Mouse (Mus musculus) intestine, embryonic 16.5 days (tissue): ENCODE data around the gene Unc119b. TPM values are rescaled to one million over a fixed set of nuclear protein-coding genes. Genes with fewer than 3 reads are reported as not detected.

ENCODE experiments used
- ATAC-seq: fragments of 200-750 bp; cut with Nextera tagmentation; 2 replicates; pipeline ENCODE4 v1.8.0; 2017; ENCODE audit warnings: moderate TSS enrichment, moderate library complexity
- H3K27ac ChIP-seq: fragments of 300-500 bp; sonication (generic); 2 replicates; pipeline ENCODE4 v1.5.1; 2014; ENCODE audit warnings: mild to moderate bottlenecking, low read length
- H3K27me3 ChIP-seq: fragments of 300-500 bp; sonication (generic); replicated peaks from 2 replicates; pipeline ENCODE4 v1.6.1; 2014; ENCODE audit warnings: low read length, control low read depth, mixed read lengths; ENCODE audit not compliant: control insufficient read depth, insufficient read depth
- H3K36me3 ChIP-seq: fragments of 300-500 bp; sonication (generic); 2 replicates; pipeline ENCODE4 v1.6.1; 2014; ENCODE audit warnings: low read length, control low read depth; ENCODE audit not compliant: control insufficient read depth, insufficient read depth
- H3K4me1 ChIP-seq: fragments of 300-500 bp; sonication (generic); 2 replicates; pipeline ENCODE4 v1.6.1; 2014; ENCODE audit warnings: low read length, control low read depth, mixed read lengths; ENCODE audit not compliant: control insufficient read depth, insufficient read depth
- H3K4me2 ChIP-seq: fragments of 300-500 bp; sonication (generic); 2 replicates; pipeline ENCODE4 v1.6.1; 2014; ENCODE audit warnings: low read depth, low read length, control low read depth
- H3K4me3 ChIP-seq: fragments of 300-500 bp; sonication (generic); 2 replicates; pipeline ENCODE4 v1.5.1; 2014; ENCODE audit warnings: mild to moderate bottlenecking, low read length
- H3K9ac ChIP-seq: fragments of 300-500 bp; sonication (generic); 2 replicates; pipeline ENCODE4 v1.6.1; 2014; ENCODE audit warnings: low read depth, low read length
- H3K9me3 ChIP-seq: fragments of 300-500 bp; sonication (generic); 2 replicates; pipeline ENCODE4 v1.6.1; 2016; ENCODE audit warnings: low read length, control low read depth; ENCODE audit not compliant: control insufficient read depth
- WGBS: fragments of 180-500 bp; shearing (Covaris S2); extraction: QIAGEN DNeasy Blood & Tissue Kit; methylation state at CpG from one replicate; pipeline ENCODE4 v1.1.7; 2014; 5-methylcytosine and 5-hydroxymethylcytosine counted together
- polyA plus RNA-seq: library from polyadenylated mRNA; unstranded; fragments of >200 nt; fragmentation: Nextera tagmentation; extraction: Ambion mirVana; gene quantifications from 2 replicates; pipeline ENCODE4 v1.2.1, GENCODE M21; 2015

The Unc119b gene
- polyA plus RNA-seq, 1 experiment from 2014 or later, result 22.1 TPM

DNA sequence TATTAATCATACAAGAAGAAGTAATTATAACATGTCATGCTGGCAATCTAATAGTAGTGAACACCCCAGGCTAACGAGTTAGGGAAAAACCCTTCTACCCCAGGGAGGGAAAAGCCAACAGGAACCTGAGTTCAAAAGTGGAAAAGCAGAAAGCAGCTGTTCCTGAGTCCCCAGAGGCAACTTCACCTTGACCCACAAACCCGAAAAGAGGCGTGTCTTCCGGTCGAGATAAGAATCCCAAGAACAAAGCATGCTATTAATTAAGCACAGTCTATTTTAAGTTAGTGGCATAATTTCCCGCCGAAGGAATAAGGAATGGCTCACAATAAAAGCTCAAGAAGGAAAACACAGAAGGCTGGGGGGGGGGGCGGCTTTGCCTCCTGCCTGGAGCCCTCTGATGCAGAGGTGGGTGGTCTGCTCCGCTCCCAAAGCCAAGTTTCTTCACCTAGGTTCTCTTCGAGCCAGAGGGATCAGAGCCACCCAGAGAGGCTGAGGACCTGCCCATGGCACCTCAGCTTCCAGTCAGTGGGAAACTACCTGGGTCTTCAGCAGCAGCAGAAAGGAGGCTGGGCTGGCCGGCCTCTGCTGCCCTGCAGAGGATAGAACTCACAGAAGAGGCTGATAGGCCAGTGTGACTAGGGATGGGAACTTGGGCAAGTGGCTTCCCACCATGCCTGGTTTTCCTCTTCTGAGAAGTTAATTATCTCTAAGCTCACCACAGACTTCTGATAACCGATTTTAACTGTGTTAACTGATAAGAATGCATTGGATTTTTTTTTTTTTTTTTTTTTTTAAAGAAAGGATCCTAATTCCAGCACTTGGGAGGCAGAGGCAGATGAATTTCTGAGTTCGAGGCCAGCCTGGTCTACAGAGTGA, 26.5 kb upstream of the Unc119b start:
- H3K36me3 ChIP-seq, result no peaks in the 10 kb centered on the region
- no peak for ATAC-seq
- no peak overlapping the region for H3K4me2 ChIP-seq
- H3K9ac ChIP-seq, result peak overlapping the region; percentile 36
- peak overlapping the region; percentile 65 for H3K27ac ChIP-seq
- H3K27me3 ChIP-seq, result no peaks in the 10 kb centered on the region
- H3K9me3 ChIP-seq, result no peaks in the 10 kb centered on the region
- 48% methylated on average over 13 of the region's 13 CpGs for WGBS
- no peak overlapping the region for H3K4me3 ChIP-seq
- peaks cover 29% of the 10 kb centered on the region for H3K4me1 ChIP-seq

DNA sequence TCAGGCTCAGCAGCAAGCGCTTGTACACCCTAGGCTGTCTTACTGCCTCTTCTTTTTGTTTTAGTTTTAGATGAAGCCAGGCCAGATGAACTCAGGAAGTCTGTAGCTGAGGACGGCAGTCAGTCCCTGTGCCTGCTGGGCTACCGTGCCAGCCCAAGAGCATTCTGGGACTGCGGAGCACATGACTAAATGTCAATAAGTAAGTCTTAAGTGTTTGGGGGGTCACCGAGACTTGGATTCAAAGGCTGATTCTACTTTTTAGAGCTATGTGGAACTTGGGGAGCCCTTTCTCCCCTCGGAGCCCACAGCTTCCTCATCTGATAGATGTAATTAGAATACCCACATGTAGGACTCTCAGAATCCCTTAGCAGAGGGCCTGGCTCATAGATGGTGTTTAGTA, 25.9 kb upstream of the Unc119b start:
- H3K27ac ChIP-seq, result peak overlapping the region; percentile 65

DNA sequence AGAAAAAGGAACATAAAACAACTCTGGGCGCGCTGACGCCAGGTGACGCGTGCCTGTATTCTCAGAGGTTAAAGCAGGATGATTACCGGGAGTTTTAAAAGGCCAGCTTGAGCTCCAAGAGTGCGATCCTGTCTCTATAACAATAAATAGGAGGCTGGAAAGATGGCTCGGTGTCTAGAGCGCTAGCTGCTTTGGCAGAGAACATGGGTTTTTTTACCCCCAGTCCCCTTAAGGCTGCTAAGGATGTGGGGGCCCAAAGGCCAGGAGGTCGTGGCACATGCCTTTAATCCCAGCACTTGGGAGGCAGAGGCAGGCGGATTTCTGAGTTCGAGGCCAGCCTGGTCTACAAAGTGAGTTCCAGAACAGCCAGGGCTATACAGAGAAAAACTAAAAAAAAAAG, 24.4 kb upstream of the Unc119b start:
- no peaks in the 10 kb centered on the region for H3K9me3 ChIP-seq
- H3K36me3 ChIP-seq, result no peaks in the 10 kb centered on the region
- peak overlapping the region; percentile 77 for H3K4me2 ChIP-seq
- 35% methylated on average over 12 of the region's 12 CpGs for WGBS
- no peak for ATAC-seq
- peak overlapping the region; percentile 99 for H3K9ac ChIP-seq
- peak overlapping the region; percentile 99 for H3K27ac ChIP-seq
- no peaks in the 10 kb centered on the region for H3K27me3 ChIP-seq
- peaks cover 43% of the 10 kb centered on the region for H3K4me1 ChIP-seq
- peak overlapping the region; percentile 99 for H3K4me3 ChIP-seq

More for the DNA sequence above, 25.9 kb upstream of the Unc119b start:
- ATAC-seq, result no peak
- peaks cover 29% of the 10 kb centered on the region for H3K4me1 ChIP-seq
- H3K4me2 ChIP-seq, result no peak overlapping the region
- H3K9ac ChIP-seq, result peak overlapping the region; percentile 36; the same call in 1 of the 2 replicates
- H3K36me3 ChIP-seq, result no peaks in the 10 kb centered on the region
- no peaks in the 10 kb centered on the region for H3K27me3 ChIP-seq
- H3K9me3 ChIP-seq, result no peaks in the 10 kb centered on the region
- WGBS, result 75% methylated on average over 6 of the region's 6 CpGs
- H3K4me3 ChIP-seq, result no peak overlapping the region

DNA sequence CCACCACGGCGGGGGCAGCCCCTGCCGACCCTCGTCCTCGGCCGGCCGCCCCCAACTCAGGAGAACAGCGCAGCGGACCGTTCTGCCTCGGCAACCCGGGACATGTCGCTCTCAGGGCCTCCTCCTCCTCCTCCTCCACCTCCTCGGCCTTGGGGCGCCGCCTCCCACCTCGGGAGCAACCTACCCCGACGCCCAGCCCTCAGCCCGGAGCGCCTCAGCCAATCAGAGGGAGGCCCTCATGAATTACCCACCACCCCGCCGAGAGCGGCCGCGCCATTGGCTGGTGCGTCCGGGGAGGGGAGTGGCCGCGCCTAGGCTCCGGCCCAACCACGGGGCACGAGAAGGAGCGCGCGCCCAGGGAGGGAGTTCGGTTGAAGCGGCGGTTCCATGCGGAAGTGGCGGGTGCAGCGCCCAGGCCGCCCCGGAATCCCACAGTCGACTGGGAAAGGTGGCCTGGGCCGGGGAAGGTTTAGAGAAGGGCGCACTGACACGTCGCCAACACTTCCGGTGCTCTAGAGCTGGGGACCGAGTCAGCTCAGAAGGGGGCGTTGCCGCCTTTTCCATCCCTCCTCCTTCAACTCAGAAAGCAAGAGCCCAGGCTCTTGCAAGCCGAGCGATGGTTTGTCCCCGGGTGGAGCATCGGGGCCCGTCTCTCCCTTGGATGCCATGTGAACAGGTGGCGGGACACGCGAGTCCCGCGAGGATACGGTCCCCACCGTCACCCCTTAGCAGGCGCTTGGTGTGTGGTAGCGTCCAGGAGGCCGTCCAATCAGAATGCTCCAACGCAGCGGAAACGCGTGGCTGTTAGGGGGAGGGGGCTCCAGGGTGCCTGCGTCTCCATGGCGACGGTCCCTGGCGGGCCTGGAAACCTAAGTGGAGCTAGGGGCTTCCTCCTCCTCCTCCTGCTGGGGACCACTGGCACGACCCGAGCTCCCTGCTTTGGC, 23.5 kb upstream of the Unc119b start, which contains the start of gene Mlec:
Mlec (minus strand) TSS at position 140 of the 944 bp plus-strand sequence.
- Histone ChIP-seq H3K9me3 (no peaks in the 10 kb centered on the region), H3K9ac (peak within 1 kb of the TSS; percentile 99), H3K27me3 (no peaks in the 10 kb centered on the region), H3K4me3 (peak within 1 kb of the TSS; percentile 99), H3K4me2 (peak within 1 kb of the TSS; percentile 83), H3K36me3 (no peaks in the 10 kb centered on the region), H3K27ac (peak within 1 kb of the TSS; percentile 99), H3K4me1 (peaks cover 50% of the 10 kb centered on the region)
- ATAC-seq, result peak; percentile 95
- under 1% methylated on average over 72 of the region's 78 CpGs for WGBS

DNA sequence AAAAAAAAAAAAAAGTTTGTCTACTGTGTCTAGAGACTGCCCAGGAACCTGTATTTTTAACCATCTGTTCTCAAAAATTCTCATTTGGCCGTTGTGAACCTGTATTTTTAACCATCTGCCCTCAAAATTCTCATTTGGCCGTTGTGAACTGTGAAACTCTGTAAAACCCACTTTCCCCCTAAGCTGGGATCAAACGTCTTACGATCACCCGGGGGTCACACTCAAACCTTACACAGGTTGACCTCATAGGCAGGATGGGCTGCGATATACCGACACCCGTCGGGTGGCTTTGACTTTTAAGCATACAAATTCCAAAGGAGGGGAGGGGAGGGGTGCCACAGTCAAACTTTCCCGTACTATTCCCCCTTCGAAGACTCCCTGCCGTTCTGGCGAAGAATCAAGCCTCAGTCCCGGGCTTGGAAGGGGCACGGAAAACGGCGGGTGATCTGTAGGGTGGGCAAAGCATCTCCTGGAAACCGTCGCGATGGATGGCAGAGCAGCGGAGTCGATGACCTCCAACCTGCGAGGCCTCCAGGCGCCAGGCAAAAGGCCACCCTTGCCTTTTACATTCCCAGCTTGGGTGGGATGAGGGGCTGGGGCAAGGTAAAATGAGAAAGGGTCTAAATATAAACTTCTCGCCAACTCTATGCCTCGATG, 22.3 kb upstream of the Unc119b start:
- peaks cover 61% of the 10 kb centered on the region for H3K4me1 ChIP-seq
- ATAC-seq, result no peak
- WGBS, result 1% methylated on average over 26 of the region's 26 CpGs

DNA sequence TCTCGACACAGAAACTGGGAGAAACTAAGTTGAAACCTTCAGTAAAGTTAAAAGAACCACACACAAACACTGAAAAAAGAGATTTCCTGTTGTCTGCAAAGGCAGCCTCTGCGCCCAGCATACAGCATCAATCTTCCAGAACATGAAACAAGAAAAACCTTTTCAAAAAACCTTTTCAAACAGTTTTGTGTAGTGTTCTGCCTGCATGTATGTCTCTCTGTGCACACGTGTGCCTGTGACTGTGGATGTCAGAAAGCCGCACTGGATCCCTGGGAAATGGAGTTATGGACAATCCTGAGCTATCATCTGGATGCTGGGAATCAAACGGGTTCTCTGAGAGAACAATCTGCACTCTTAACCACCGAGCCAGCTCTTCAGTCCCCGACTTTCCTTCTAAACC, 21.6 kb upstream of the Unc119b start:
- Histone ChIP-seq H3K27ac (peak overlapping the region; percentile 97), H3K27me3 (no peaks in the 10 kb centered on the region), H3K9ac (peak overlapping the region; percentile 99), H3K36me3 (no peaks in the 10 kb centered on the region), H3K4me2 (peak overlapping the region; percentile 83), H3K4me1 (peaks cover 61% of the 10 kb centered on the region), H3K4me3 (peak overlapping the region; percentile 99), H3K9me3 (no peaks in the 10 kb centered on the region)
- ATAC-seq, result no peak
- WGBS, result 38% methylated on average over 7 of the region's 7 CpGs

More for the DNA sequence above, 22.3 kb upstream of the Unc119b start:
- Histone ChIP-seq H3K4me2 (peak overlapping the region; percentile 83), H3K4me3 (peak overlapping the region; percentile 99), H3K36me3 (no peaks in the 10 kb centered on the region), H3K27ac (peak overlapping the region; percentile 97), H3K9ac (peak overlapping the region; percentile 99), H3K27me3 (no peaks in the 10 kb centered on the region), H3K9me3 (no peaks in the 10 kb centered on the region)

DNA sequence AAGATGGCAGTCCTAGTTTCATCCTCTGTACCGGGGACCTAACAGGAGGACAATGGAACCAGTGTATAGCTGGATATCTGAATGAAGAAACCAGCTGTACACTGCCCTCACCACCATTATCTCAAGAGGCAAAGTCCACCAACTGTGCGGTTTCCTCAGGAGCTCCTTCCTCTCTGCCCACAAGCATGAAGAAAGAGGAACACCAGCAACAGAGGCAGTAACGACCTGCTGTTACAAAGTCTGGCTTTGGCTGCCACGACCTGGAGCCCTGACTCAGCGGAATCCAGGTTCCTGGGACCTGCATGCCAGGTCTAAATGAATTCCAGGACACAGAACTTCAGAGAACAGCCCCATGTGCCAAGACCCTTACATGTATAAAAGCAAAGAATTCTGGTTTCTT, 21.1 kb upstream of the Unc119b start:
- peak overlapping the region; percentile 99 for H3K9ac ChIP-seq
- peak overlapping the region; percentile 99 for H3K4me3 ChIP-seq
- ATAC-seq, result peak; percentile 48
- H3K4me1 ChIP-seq, result peaks cover 57% of the 10 kb centered on the region
- H3K27ac ChIP-seq, result peak overlapping the region; percentile 97
- no peaks in the 10 kb centered on the region for H3K9me3 ChIP-seq
- H3K4me2 ChIP-seq, result peak overlapping the region; percentile 83
- no peaks in the 10 kb centered on the region for H3K27me3 ChIP-seq
- WGBS, result 26% methylated on average over 5 of the region's 5 CpGs
- H3K36me3 ChIP-seq, result peaks cover 2% of the 10 kb centered on the region; the same call in 1 of the 2 replicates

DNA sequence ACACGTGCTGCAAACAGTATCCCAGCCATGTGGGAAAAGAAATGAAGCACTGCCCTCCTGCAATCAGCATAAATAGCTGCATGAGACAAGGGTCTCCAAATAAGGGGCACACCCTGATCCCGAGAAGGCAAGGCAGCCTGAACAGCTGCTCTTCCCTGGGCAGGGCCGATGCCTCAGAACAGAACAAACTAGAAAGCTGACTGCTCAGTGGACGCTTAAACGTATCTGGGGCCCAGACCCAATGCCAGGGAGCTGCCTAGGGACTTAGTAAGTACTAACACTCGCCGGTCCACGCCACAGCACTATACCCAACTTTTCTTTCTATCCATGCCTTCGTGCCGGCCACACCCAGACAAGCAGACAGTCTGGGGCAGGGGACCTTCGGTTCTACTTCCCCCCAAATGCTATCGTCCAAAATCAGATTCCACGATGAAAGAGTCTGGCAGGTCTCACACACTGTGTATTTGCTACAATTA, 20.4 kb upstream of the Unc119b start:
- 46% methylated on average over 13 of the region's 13 CpGs for WGBS
- no peaks in the 10 kb centered on the region for H3K27me3 ChIP-seq
- H3K4me3 ChIP-seq, result peak overlapping the region; percentile 99
- peak overlapping the region; percentile 97 for H3K27ac ChIP-seq
- peak overlapping the region; percentile 83 for H3K4me2 ChIP-seq
- H3K4me1 ChIP-seq, result peaks cover 52% of the 10 kb centered on the region
- H3K9ac ChIP-seq, result peak overlapping the region; percentile 99
- H3K36me3 ChIP-seq, result peaks cover 8% of the 10 kb centered on the region
- ATAC-seq, result no peak
- H3K9me3 ChIP-seq, result no peaks in the 10 kb centered on the region
